Mouse (Mus musculus) lung, adult 18-20 months (tissue): ENCODE measurements around the gene Npm1.
A peak's percentile ranks its signal among the peaks of the same experiment; 100 is the strongest.

ENCODE experiments used
- DNase-seq, 2 experiments: peaks; one replicate each; pipeline ENCODE4 v3.0.0; 2022; ENCODE audit warnings: mixed read lengths in 2 of 2

Gene Npm1

DNA sequence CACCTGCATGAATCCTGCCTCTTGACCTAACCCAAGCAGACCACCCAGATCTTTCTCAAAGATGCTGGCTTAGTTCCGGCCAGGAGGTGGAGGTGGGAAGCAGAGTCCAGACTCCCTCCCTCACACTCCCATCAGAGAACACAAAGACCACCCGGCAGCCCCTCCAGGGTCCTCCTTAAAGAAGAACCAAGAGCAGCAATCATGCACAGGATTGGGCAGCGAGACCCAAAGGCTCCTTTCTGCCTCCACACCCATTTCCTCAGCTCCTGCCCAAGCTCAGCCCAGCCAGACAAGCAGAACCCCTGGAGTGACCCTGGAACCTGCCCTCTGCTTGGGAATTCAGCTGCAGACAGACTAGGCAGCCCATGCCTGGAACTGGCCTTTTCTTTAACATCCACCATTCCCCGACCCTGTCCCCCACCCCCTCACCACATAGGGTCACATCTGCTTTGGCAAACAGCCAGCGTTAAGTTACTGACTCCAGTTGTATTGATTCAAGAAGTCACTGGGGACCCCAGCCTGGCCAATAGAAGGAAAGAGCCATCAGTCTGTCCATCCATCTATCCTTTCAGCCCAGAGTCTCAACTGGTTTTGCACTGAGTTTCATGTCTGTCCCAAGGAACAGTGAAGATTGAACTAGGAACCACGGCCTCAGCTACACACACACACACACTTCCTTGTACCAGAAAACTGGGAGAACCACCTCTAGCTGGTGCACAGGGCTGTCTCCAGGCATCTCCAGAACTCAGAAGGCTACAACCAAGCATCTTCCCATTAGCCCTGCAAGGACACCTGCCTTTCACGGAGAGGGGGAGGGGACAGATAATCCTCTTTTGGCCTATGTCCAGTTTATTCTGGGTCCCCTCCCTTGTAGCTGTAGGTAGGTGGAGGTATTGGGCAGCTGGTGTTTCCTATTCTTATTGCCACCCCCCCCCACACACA lies 17.5 kb downstream of the Npm1 start:
- no peak for DNase-seq

DNA sequence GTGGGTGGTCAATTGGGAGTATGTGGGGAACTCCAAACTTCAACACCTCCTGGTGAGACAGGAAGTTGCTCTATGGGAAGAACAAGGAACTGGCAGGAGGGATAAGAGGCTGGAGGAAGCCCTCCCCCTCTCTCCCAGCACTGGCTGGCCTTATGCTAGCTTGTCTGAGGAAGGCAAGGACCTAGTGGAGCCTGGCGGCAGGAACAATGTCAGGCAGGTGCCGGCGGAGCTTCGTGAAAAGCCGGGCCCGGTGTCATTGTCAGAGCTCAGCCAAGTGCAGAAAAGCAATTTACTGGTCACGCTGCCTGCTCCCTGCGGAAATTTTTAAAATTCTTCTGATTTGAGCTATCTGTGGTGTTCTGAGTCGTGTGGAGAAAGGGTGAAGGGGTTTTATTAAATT lies 19.1 kb downstream of the Npm1 start:
- no peak for DNase-seq

DNA sequence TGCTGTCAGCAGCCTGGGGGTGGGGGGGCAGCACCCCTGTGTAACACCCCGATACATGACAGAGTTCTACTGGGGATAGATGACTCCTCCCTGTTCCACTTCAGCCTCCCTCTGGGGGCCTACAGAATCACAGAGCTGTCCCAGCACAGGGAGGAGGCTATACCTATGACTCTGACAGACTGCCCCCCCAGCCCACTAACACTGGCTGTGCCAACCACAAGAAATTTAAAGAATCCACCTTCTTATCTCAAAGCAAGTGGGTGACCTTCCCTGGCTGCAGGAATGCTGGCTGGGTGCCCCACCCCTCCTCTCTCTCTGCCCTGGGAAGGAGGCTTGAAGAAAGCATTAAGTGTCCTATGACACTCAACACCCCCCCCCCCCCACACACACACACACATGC lies 20.2 kb downstream of the Npm1 start:
- DNase-seq: peak; percentile 72 to 75

GRCm38 (mm10) chr11:33140111-33140460 lies 22.9 kb downstream of the Npm1 start:
- no peak for DNase-seq

DNA sequence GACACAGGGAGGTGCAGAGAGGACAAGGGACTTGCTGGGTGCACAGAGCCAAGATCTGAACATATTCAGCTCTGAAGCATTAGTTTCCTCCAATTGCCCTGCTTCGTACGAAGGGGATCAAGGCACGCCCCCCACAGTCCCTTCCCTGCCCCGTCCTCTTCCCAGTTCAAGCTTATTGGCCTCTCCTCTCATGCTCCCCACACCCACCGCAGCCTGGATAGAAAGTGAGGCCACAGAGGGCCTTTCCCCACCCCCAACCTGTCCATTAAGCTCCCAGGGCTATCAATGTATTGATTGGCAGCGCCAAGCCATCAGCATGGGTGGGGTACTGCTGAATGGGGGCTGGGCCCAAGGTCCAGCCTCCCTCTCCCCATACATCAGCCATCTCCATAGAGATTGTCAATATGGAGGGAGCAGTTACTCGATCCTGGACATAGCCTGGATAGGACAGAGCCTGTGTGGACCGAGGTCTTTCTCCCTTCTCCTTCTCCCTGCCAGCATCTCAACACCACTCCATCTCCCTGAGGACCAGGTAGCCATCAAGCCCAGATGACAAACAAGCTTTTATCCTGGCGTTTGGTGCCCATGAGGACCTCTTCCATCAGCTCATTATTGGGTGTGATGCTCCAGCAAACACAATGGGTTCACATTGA lies 23.4 kb downstream of the Npm1 start:
- no peak for DNase-seq

- DNase-seq: no peak
These were observed 24.3 kb downstream of the Npm1 start for GRCm38 (mm10) chr11:33138686-33139085.

- DNase-seq: no peak
These were observed 28.5 kb downstream of the Npm1 start for GRCm38 (mm10) chr11:33134391-33134986.

- DNase-seq: no peak
These were observed 30.2 kb downstream of the Npm1 start for GRCm38 (mm10) chr11:33132619-33133338.

- no peak for DNase-seq
These were observed 35.9 kb downstream of the Npm1 start for GRCm38 (mm10) chr11:33127058-33127457.

GRCm38 (mm10) chr11:33122575-33123268 lies 40.3 kb downstream of the Npm1 start:
- DNase-seq: no peak

DNA sequence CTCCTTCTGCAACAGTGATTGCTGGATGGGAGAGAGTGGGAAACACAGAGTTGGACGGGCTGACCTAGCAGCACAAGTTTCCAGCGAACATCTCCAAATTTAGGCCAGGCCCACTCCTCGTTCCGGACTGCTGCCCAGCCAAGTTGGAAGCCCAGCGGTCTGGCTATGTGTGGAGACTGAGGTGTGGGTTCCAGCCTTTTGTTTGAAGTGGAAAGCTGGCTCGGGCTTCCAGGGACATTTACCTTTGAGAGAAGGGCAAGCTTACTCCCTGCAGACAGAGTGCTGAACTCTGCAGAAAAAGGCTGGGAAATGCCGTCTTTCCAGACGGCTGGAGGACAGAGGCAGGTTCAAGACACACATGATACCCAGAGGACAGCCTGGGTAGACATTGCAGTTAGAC lies 43.5 kb downstream of the Npm1 start:
- DNase-seq: no peak

GRCm38 (mm10) chr11:33119116-33119515 lies 43.9 kb downstream of the Npm1 start:
- no peak for DNase-seq

GRCm38 (mm10) chr11:33118480-33118879 lies 44.5 kb downstream of the Npm1 start:
- DNase-seq: no peak

DNA sequence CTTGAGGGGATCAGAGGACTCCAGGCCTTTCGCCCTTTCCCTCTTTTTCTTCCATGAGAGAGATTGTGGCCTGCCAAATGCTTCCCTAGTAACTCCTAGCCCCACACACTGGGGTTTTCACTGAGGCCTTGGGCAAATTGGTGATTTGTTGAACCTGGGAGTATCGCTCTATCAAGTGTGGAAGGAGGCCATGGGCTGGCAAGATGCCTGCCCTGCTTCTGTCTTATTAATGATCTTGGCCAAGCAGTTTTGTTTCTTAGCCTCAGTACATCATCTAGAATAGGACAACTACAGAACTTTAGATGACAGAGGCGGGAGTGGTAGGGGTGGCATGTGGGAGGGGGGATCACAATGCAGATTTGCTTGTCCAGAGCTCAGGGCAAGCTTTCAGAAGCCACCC lies 47.2 kb downstream of the Npm1 start:
- DNase-seq: no peak

DNA sequence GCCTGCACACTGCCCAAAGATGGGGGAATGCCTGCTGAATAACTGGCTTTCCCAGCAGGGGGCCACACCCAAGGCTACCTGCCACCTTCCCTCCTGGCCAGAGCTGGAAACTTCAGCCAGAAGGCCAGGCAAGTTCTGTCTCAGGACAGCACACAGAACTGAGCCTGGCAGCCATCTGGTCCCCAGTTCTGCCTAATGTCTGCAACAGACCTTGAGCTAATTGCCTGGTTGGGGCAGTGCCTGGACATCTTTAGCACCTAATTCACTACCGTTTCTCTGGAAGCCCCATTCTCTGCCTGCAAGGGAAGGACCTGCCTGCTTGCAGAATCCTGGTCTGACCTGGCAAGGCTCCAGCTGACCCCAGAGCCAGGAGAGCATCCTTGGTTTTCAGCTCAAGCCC lies 50.6 kb downstream of the Npm1 start:
- no peak for DNase-seq

GRCm38 (mm10) chr11:33110111-33110510 lies 52.9 kb downstream of the Npm1 start:
- DNase-seq: no peak

- DNase-seq: no peak
These were observed 55.5 kb downstream of the Npm1 start for GRCm38 (mm10) chr11:33107540-33107939.

- no peak for DNase-seq
These were observed 58.1 kb downstream of the Npm1 start for GRCm38 (mm10) chr11:33104911-33105316.

GRCm38 (mm10) chr11:33103291-33103943 lies 59.6 kb downstream of the Npm1 start:
- peak in 1 of 2 experiments; percentile 30 for DNase-seq
